Mouse (Mus musculus): Measurements from ENCODE around the gene Apex2.
"Not testable (repeated sequence)": the region's sequence is repeated elsewhere in the genome, so short reads cannot be mapped to it uniquely, and the experiment has no call there.

Apex2 gene

GRCm38 (mm10) chrX:150487811-150488210 is 101.9 kb downstream of the Apex2 start:
- DNase-seq (ENCODE audit: low spot score), result not testable (repeated sequence)

- DNase-seq (ENCODE audit: low spot score), result not testable (repeated sequence)
These were observed 103.2 kb downstream of the Apex2 start for GRCm38 (mm10) chrX:150486314-150487030.

GRCm38 (mm10) chrX:150477854-150478780 is 111.6 kb downstream of the Apex2 start:
- DNase-seq (ENCODE audit: low spot score), result peak; percentile 83

GRCm38 (mm10) chrX:150471416-150471815 is 118.3 kb downstream of the Apex2 start:
- DNase-seq (ENCODE audit: low spot score), result no peak
